Mouse (Mus musculus) embryonic facial prominence, embryonic 10.5 days (tissue): ENCODE measurements at regions not wholly inside any gene's neighbourhood (a gene's known extent, or its start where the extent isn't known, plus 50 kb on each side); places are given as distances from the start of the nearest gene placed in this dataset. TPM values are rescaled to one million over a fixed set of nuclear protein-coding genes. Genes with fewer than 3 reads are reported as not detected.
"Not testable (repeated sequence)": the region's sequence is repeated elsewhere in the genome, so short reads cannot be mapped to it uniquely, and the experiment has no call there.

ENCODE experiments used
- DNase-seq: peaks from one replicate; pipeline ENCODE4 v3.0.0-alpha.2; 2017; ENCODE audit warnings: low spot score
- H3K27ac ChIP-seq: fragments of 300-500 bp; sonication (generic); replicated peaks from 2 replicates; pipeline ENCODE4 v1.5.1; 2016; ENCODE audit warnings: mild to moderate bottlenecking
- H3K27me3 ChIP-seq: fragments of 300-500 bp; sonication (generic); replicated peaks from 2 replicates; pipeline ENCODE4 v1.6.1; 2016; ENCODE audit warnings: low read depth, mild to moderate bottlenecking; ENCODE audit not compliant: poor library complexity, severe bottlenecking
- H3K36me3 ChIP-seq: fragments of 300-500 bp; sonication (generic); replicated peaks from 2 replicates; pipeline ENCODE4 v1.6.1; 2016; ENCODE audit warnings: mild to moderate bottlenecking, moderate library complexity
- H3K4me1 ChIP-seq: fragments of 300-500 bp; sonication (generic); 2 replicates; pipeline ENCODE4 v1.6.1; 2016
- H3K4me3 ChIP-seq: fragments of 300-500 bp; sonication (generic); 2 replicates; pipeline ENCODE4 v1.5.1; 2016; ENCODE audit warnings: mild to moderate bottlenecking, moderate library complexity
- H3K9me3 ChIP-seq: fragments of 300-500 bp; sonication (generic); 2 replicates; pipeline ENCODE4 v1.6.1; 2016; ENCODE audit warnings: mild to moderate bottlenecking
- WGBS: fragments of 180-500 bp; shearing (Covaris S2); methylation state at CpG from one replicate; pipeline ENCODE4 v1.1.7; 2016; 5-methylcytosine and 5-hydroxymethylcytosine counted together
- microRNA-seq: library from miRNA; unstranded; fragments of <30 nt; microRNA quantifications from one replicate; pipeline ENCODE4, GENCODE M21; 2017

DNA sequence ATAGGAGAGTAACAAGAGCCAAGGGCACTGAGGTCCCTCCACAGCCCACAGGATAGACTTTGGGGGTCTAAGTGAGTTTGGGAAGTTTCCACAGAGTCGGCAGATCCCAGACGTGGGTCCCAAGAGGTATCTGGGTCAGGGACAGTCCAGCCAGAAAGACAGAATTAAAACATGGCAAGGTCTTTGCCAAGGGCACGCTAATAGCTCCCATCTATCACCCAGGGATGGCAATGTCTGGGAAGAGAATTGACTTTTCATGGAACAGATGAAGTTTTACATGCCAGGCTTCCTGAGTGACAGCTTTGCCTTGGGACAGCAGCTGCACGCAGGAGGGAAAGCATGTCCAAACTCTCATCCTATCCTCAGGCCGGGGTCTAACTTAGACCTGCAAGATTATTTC, 563.5 kb downstream of the Gm10330 start:
- H3K4me1 ChIP-seq, H3K4me3 ChIP-seq, H3K36me3 ChIP-seq, H3K27ac ChIP-seq, H3K27me3 ChIP-seq, H3K9me3 ChIP-seq, DNase-seq: not testable (repeated sequence)
- WGBS, result 67% methylated on average over 1 of the region's 5 CpGs

DNA sequence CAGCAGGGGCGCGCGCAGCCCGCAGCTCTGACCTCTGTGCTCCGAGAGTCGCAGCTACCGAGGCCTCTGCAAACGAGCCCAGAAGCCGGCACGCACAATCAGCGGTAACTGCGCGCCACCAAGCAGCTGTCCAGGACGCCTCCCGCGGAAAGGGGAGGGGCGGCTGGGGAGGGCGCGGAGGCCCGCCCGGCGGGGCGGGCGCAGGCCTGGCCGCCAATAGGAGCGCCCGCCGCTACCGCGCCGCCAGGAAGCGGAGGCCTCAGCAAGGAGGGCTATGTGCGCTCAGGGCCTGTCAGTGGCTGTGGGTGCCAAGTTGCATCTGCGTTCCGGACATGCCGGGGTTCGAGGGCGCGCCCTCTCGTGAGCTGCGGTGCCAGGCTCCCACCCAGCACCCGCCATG, 590.5 kb downstream of the Gm10330 start:
- not testable (repeated sequence) for H3K4me1 ChIP-seq, H3K36me3 ChIP-seq, H3K27me3 ChIP-seq
- DNase-seq, result peak; percentile 83
- peaks cover 10% of the 10 kb centered on the region for H3K9me3 ChIP-seq
- peak overlapping the region; percentile 82 for H3K27ac ChIP-seq
- WGBS, result under 1% methylated on average over 42 of the region's 42 CpGs
- peak overlapping the region; percentile 64 for H3K4me3 ChIP-seq

DNA sequence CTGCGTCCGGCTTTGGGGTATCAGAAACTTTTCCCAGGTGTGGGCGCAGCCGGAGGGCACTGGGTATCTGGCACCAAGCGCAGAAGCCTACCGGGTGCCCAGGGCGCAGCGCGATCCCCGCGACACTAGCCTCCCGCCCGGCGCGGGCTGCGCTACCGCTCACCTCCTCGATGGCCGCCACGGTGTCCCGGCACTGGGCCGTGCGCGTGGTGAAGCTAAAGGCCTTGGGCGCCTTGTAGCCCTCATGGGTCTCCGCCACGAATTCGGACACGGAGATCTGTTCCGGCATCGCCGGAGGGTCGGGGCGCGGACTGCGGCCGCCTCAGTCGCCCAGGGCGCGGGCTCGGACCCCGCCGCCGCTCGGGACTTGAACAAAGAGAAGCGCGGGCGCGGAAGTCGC, 591.0 kb downstream of the Gm10330 start:
- H3K27me3 ChIP-seq, H3K4me1 ChIP-seq, H3K36me3 ChIP-seq: not testable (repeated sequence)
- DNase-seq, result peak; percentile 37
- H3K9me3 ChIP-seq, result peaks cover 13% of the 10 kb centered on the region
- peak overlapping the region; percentile 64 for H3K4me3 ChIP-seq
- peak overlapping the region; percentile 82 for H3K27ac ChIP-seq
- 1% methylated on average over 47 of the region's 50 CpGs for WGBS

Small RNA genes lying in the stretch of these regions (microRNA-seq; reads per million reads assigned to microRNA genes)
- gene Gm26140, result not detected
